Mouse (Mus musculus) MEL (cell line): ENCODE data around the gene Brpf3. TPM values are rescaled to one million over a fixed set of nuclear protein-coding genes. Genes with fewer than 3 reads are reported as not detected.

Source experiments
- DNase-seq: peaks from one replicate; pipeline ENCODE4 v3.0.0; 2011; ENCODE audit warnings: low read depth, low spot score
- H3K27ac ChIP-seq: 2 replicates; pipeline ENCODE4 v1.5.1; 2012; ENCODE audit warnings: low read depth, mild to moderate bottlenecking, control low read depth, low read length, moderate library complexity; ENCODE audit not compliant: control insufficient read depth
- H3K27me3 ChIP-seq, 2 experiments: fragments of 150-350 bp in 1 of 2; sonication (generic) in 1 of 2; 2 replicates each; pipeline ENCODE4 v1.6.1; 2012; ENCODE audit warnings: low read length in 2 of 2, mild to moderate bottlenecking in 2 of 2, improper control_type of control experiment in 1 of 2, moderate library complexity in 1 of 2; ENCODE audit not compliant: insufficient read depth in 2 of 2, control insufficient read depth in 1 of 2
- H3K36me3 ChIP-seq, 2 experiments: 2 replicates each; pipeline ENCODE4 v1.6.1; 2012 to 2014; ENCODE audit warnings: low read length in 2 of 2, improper control_type of control experiment in 1 of 2, inconsistent platforms in 1 of 2, mild to moderate bottlenecking in 1 of 2; ENCODE audit not compliant: insufficient read depth in 2 of 2, control insufficient read depth in 1 of 2
- H3K4me1 ChIP-seq, 2 experiments: fragments of 150-350 bp in 1 of 2; sonication (generic) in 1 of 2; 2 replicates each; pipeline ENCODE4 v1.6.1; 2012; ENCODE audit warnings: low read length in 2 of 2, improper control_type of control experiment in 1 of 2, mild to moderate bottlenecking in 1 of 2; ENCODE audit not compliant: insufficient read depth in 2 of 2, control insufficient read depth in 1 of 2
- H3K4me3 ChIP-seq, 2 experiments: fragments of 150-350 bp in 1 of 2; sonication (generic) in 1 of 2; 2 replicates each; pipeline ENCODE4 v1.5.1; 2012; ENCODE audit warnings: low read depth in 2 of 2, low read length in 2 of 2, mild to moderate bottlenecking in 2 of 2, moderate library complexity in 2 of 2, control low read depth in 1 of 2, improper control_type of control experiment in 1 of 2; ENCODE audit not compliant: control insufficient read depth in 1 of 2, insufficient read depth in 1 of 2
- H3K79me2 ChIP-seq: 2 replicates; pipeline ENCODE4 v1.6.1; 2012; ENCODE audit warnings: mild to moderate bottlenecking, low read length, moderate library complexity; ENCODE audit not compliant: control insufficient read depth, poor library complexity, insufficient read depth
- H3K9ac ChIP-seq: 2 replicates; pipeline ENCODE4 v1.6.1; 2012; ENCODE audit warnings: low read depth, mild to moderate bottlenecking, control low read depth, low read length, moderate library complexity; ENCODE audit not compliant: control insufficient read depth, poor library complexity, severe bottlenecking
- H3K9me3 ChIP-seq: fragments of 150-350 bp; sonication (generic); replicated peaks from 2 replicates; pipeline ENCODE4 v1.6.1; 2012; ENCODE audit warnings: mild to moderate bottlenecking, low read length, improper control_type of control experiment, moderate library complexity; ENCODE audit not compliant: insufficient read depth
- BHLHE40 ChIP-seq: IDR thresholded peaks from 2 replicates; pipeline ENCODE4 v1.6.1; 2012; ENCODE audit warnings: low read depth, mild to moderate bottlenecking, inconsistent platforms, low read length, improper control_type of control experiment, borderline replicate concordance
- CHD2 ChIP-seq: IDR thresholded peaks from 2 replicates; pipeline ENCODE4 v1.6.1; 2011; ENCODE audit warnings: low read length, improper control_type of control experiment
- CTCF ChIP-seq, 3 experiments: IDR thresholded peaks in 2 of 3; conservative IDR thresholded peaks in 1 of 3; 2 replicates each; pipeline ENCODE4 v1.5.1; 2011 to 2012; ENCODE audit warnings: low read length in 3 of 3, low read depth in 2 of 3, mild to moderate bottlenecking in 2 of 3, improper control_type of control experiment in 1 of 3, inconsistent platforms in 1 of 3, mixed read lengths in 1 of 3, moderate library complexity in 1 of 3; ENCODE audit not compliant: control insufficient read depth in 1 of 3, insufficient read depth in 1 of 3, poor library complexity in 1 of 3, severe bottlenecking in 1 of 3
- E2F4 ChIP-seq: IDR thresholded peaks from 2 replicates; pipeline ENCODE4 v1.6.1; 2011; ENCODE audit warnings: low read depth, low read length, improper control_type of control experiment, borderline replicate concordance
- ELF1 ChIP-seq: IDR thresholded peaks from 2 replicates; pipeline ENCODE4 v1.6.1; 2014; ENCODE audit warnings: low read depth, mild to moderate bottlenecking, inconsistent platforms, low read length, improper control_type of control experiment, moderate library complexity
- EP300 ChIP-seq, 2 experiments: IDR thresholded peaks; 2 replicates each; pipeline ENCODE4 v1.6.1; 2011; ENCODE audit warnings: improper control_type of control experiment in 2 of 2, low read length in 2 of 2, low read depth in 1 of 2, mild to moderate bottlenecking in 1 of 2
- GATA1 ChIP-seq: IDR thresholded peaks from 2 replicates; pipeline ENCODE4 v1.6.1; 2011; ENCODE audit warnings: low read depth, low read length, improper control_type of control experiment
- HCFC1 ChIP-seq: IDR thresholded peaks from 2 replicates; pipeline ENCODE4 v1.6.1; 2012; ENCODE audit warnings: low read depth, mild to moderate bottlenecking, inconsistent platforms, low read length, improper control_type of control experiment, moderate library complexity
- JUND ChIP-seq: IDR thresholded peaks from 2 replicates; pipeline ENCODE4 v1.6.1; 2011; ENCODE audit warnings: low read depth, mild to moderate bottlenecking, improper control_type of control experiment, low read length
- KAT2A ChIP-seq: conservative IDR thresholded peaks from 2 replicates; pipeline ENCODE4 v1.6.1; 2012; ENCODE audit warnings: low read depth, low read length, improper control_type of control experiment, inconsistent platforms
- MAFK ChIP-seq: IDR thresholded peaks from 2 replicates; pipeline ENCODE4 v1.6.1; 2011; ENCODE audit warnings: low read depth, mild to moderate bottlenecking, low read length, improper control_type of control experiment, borderline replicate concordance
- MAX ChIP-seq: IDR thresholded peaks from 2 replicates; pipeline ENCODE4 v1.6.1; 2011; ENCODE audit warnings: low read length, improper control_type of control experiment
- MAZ ChIP-seq: IDR thresholded peaks from 2 replicates; pipeline ENCODE4 v1.6.1; 2012; ENCODE audit warnings: low read depth, mild to moderate bottlenecking, inconsistent platforms, low read length, improper control_type of control experiment
- MXI1 ChIP-seq: IDR thresholded peaks from 2 replicates; pipeline ENCODE4 v1.6.1; 2011; ENCODE audit warnings: mild to moderate bottlenecking, low read depth, low read length, improper control_type of control experiment
- MYC ChIP-seq: IDR thresholded peaks from 2 replicates; pipeline ENCODE4 v1.6.1; 2011; ENCODE audit warnings: low read depth, mild to moderate bottlenecking, low read length, improper control_type of control experiment, moderate library complexity
- NRF1 ChIP-seq: IDR thresholded peaks from 2 replicates; pipeline ENCODE4 v1.6.1; 2014; ENCODE audit warnings: low read depth, mild to moderate bottlenecking, inconsistent platforms, low read length, improper control_type of control experiment, moderate library complexity; ENCODE audit not compliant: poor library complexity, insufficient read depth, severe bottlenecking
- POLR2A ChIP-seq, 2 experiments: IDR thresholded peaks; 2 replicates each; pipeline ENCODE4 v1.6.1; 2011 to 2012; ENCODE audit warnings: low read length in 2 of 2, mild to moderate bottlenecking in 2 of 2, control low read depth in 1 of 2, improper control_type of control experiment in 1 of 2, low read depth in 1 of 2, moderate library complexity in 1 of 2; ENCODE audit not compliant: control insufficient read depth in 1 of 2, insufficient read depth in 1 of 2, poor library complexity in 1 of 2
- POLR2AphosphoS2 ChIP-seq: IDR thresholded peaks from 2 replicates; pipeline ENCODE4 v1.6.1; 2011; ENCODE audit warnings: low read length, improper control_type of control experiment
- POLR2AphosphoS5 ChIP-seq: IDR thresholded peaks from 2 replicates; pipeline ENCODE4 v1.6.1; 2012; ENCODE audit warnings: low read depth, borderline replicate concordance, mild to moderate bottlenecking, inconsistent platforms, low read length, moderate library complexity, mixed read lengths
- RAD21 ChIP-seq: IDR thresholded peaks from 2 replicates; pipeline ENCODE4 v1.6.1; 2011; ENCODE audit warnings: mild to moderate bottlenecking, low read depth, low read length, improper control_type of control experiment
- RCOR1 ChIP-seq: IDR thresholded peaks from 2 replicates; pipeline ENCODE4 v1.6.1; 2012; ENCODE audit warnings: low read depth, mild to moderate bottlenecking, inconsistent platforms, low read length, improper control_type of control experiment
- SIN3A ChIP-seq: IDR thresholded peaks from 2 replicates; pipeline ENCODE4 v1.6.1; 2012; ENCODE audit warnings: low read length, improper control_type of control experiment, inconsistent platforms
- SMC3 ChIP-seq: IDR thresholded peaks from 2 replicates; pipeline ENCODE4 v1.6.1; 2011; ENCODE audit warnings: low read depth, low read length, improper control_type of control experiment
- TCF12 ChIP-seq: IDR thresholded peaks from 2 replicates; pipeline ENCODE4 v1.6.1; 2014; ENCODE audit warnings: low read depth, mild to moderate bottlenecking, inconsistent platforms, low read length, improper control_type of control experiment, moderate library complexity
- UBTF ChIP-seq: IDR thresholded peaks from 2 replicates; pipeline ENCODE4 v1.6.1; 2012; ENCODE audit warnings: low read depth, mild to moderate bottlenecking, inconsistent platforms, low read length, improper control_type of control experiment, moderate library complexity, borderline replicate concordance; ENCODE audit not compliant: insufficient read depth
- USF2 ChIP-seq, 2 experiments: IDR thresholded peaks; 2 replicates each; pipeline ENCODE4 v1.6.1; 2011 to 2012; ENCODE audit warnings: improper control_type of control experiment in 2 of 2, low read length in 2 of 2, borderline replicate concordance in 1 of 2, inconsistent platforms in 1 of 2, low read depth in 1 of 2, mild to moderate bottlenecking in 1 of 2; ENCODE audit not compliant: insufficient read depth in 1 of 2
- ZC3H11A ChIP-seq: IDR thresholded peaks from 2 replicates; pipeline ENCODE4 v1.6.1; 2012; ENCODE audit warnings: low read depth, mild to moderate bottlenecking, inconsistent platforms, low read length, improper control_type of control experiment
- ZKSCAN1 ChIP-seq: IDR thresholded peaks from 2 replicates; pipeline ENCODE4 v1.6.1; 2012; ENCODE audit warnings: low read depth, mild to moderate bottlenecking, inconsistent platforms, low read length, improper control_type of control experiment, moderate library complexity
- ZNF384 ChIP-seq: IDR thresholded peaks from 2 replicates; pipeline ENCODE4 v1.6.1; 2012; ENCODE audit warnings: low read depth, mild to moderate bottlenecking, inconsistent platforms, low read length, improper control_type of control experiment
- polyA plus RNA-seq, 2 experiments: library from polyadenylated mRNA; stranded (reverse) in 1 of 2; unstranded in 1 of 2; fragments of >175 nt in 1 of 2; fragments of >200 nt in 1 of 2; gene quantifications; 2 replicates each; pipeline versions ENCODE4 v1.2.1 to v1.2.4; 2012; ENCODE audit warnings: low replicate concordance in 2 of 2, low read depth in 1 of 2; ENCODE audit not compliant: insufficient read length in 2 of 2, insufficient read depth in 1 of 2, missing spikeins in 1 of 2
- total RNA-seq: library from RNA; depleted of rRNA; stranded (reverse); fragments of 300-350 nt; gene quantifications from 2 replicates; pipeline ENCODE4 v1.2.3, GENCODE M21; 2012

Brpf3 gene
- total and polyA plus RNA-seq, 3 experiments, result 1.7 to 23.7 TPM; not detected in 1

GRCm38 (mm10) chr17:28760736-28761312, 40.1 kb upstream of the Brpf3 start:
- no peaks in the 10 kb centered on the region for H3K9me3 ChIP-seq
- H3K4me1 ChIP-seq, result no peaks in the 10 kb centered on the region
- no peak for DNase-seq
- H3K27me3 ChIP-seq, result no peaks in the 10 kb centered on the region
- no peaks in the 10 kb centered on the region for H3K36me3 ChIP-seq
- H3K9ac ChIP-seq, result no peak overlapping the region
- H3K4me3 ChIP-seq, result no peak overlapping the region
- H3K27ac ChIP-seq, result no peak overlapping the region
- H3K79me2 ChIP-seq, result no peaks in the 10 kb centered on the region
- TF ChIP-seq CHD2, result no peak
- no peak for TF ChIP-seq POLR2AphosphoS2
- no peak for TF ChIP-seq ZKSCAN1
- no peak for TF ChIP-seq GATA1
- TF ChIP-seq USF2 (IDR thresholded peaks at IDR 0.05; ENCODE audit: borderline replicate concordance in 1 of 2, insufficient read depth in 1 of 2, low read depth in 1 of 2, low read length in 2 of 2), result no peak
- TF ChIP-seq ZNF384, result no peak
- no peak for TF ChIP-seq RCOR1
- no peak for TF ChIP-seq EP300 (IDR thresholded peaks at IDR 0.05; ENCODE audit: low read depth in 1 of 2, low read length in 2 of 2)
- no peak for TF ChIP-seq CTCF (IDR thresholded peaks at IDR 0.05 in 2 of 3, conservative IDR thresholded peaks at IDR 0.05 in 1 of 3; ENCODE audit: control insufficient read depth in 1 of 3, insufficient read depth in 1 of 3, low read depth in 2 of 3, low read length in 3 of 3, poor library complexity in 1 of 3, severe bottlenecking in 1 of 3)
- TF ChIP-seq POLR2AphosphoS5, result no peak
- no peak for TF ChIP-seq TCF12
- TF ChIP-seq MAX, result no peak
- TF ChIP-seq HCFC1, result no peak
- TF ChIP-seq UBTF, result no peak
- TF ChIP-seq MAFK, result no peak
- no peak for TF ChIP-seq BHLHE40
- no peak for TF ChIP-seq RAD21
- TF ChIP-seq NRF1, result no peak
- TF ChIP-seq MAZ, result no peak

GRCm38 (mm10) chr17:28761871-28762270, 39.0 kb upstream of the Brpf3 start:
- no peaks in the 10 kb centered on the region for H3K79me2 ChIP-seq
- no peak overlapping the region; the same call in 1 of the 2 replicates for H3K9ac ChIP-seq
- no peaks in the 10 kb centered on the region for H3K36me3 ChIP-seq
- H3K27me3 ChIP-seq, result no peaks in the 10 kb centered on the region
- H3K4me3 ChIP-seq, result no peak overlapping the region
- no peaks in the 10 kb centered on the region for H3K9me3 ChIP-seq
- H3K4me1 ChIP-seq, result no peaks in the 10 kb centered on the region
- no peak overlapping the region for H3K27ac ChIP-seq
- DNase-seq, result peak; percentile 81
- TF ChIP-seq POLR2AphosphoS2, result no peak
- TF ChIP-seq SMC3, result peak; percentile 96
- peak; percentile 81 for TF ChIP-seq ZNF384
- 0 out of 2 replicates have a peak, but pooled peaks have one; percentile 59 for TF ChIP-seq JUND
- TF ChIP-seq SIN3A, result peak; percentile 41; the same call in 1 of the 2 replicates
- no peak for TF ChIP-seq MAX
- TF ChIP-seq GATA1, result no peak
- TF ChIP-seq POLR2A (IDR thresholded peaks at IDR 0.05; ENCODE audit: control insufficient read depth in 1 of 2, insufficient read depth in 1 of 2, low read depth in 1 of 2, low read length in 2 of 2, poor library complexity in 1 of 2), result no peak
- no peak for TF ChIP-seq USF2 (IDR thresholded peaks at IDR 0.05; ENCODE audit: borderline replicate concordance in 1 of 2, insufficient read depth in 1 of 2, low read depth in 1 of 2, low read length in 2 of 2)
- no peak for TF ChIP-seq POLR2AphosphoS5
- no peak for TF ChIP-seq MXI1
- TF ChIP-seq ZC3H11A, result peak; percentile 90
- 0 out of 2 replicates have a peak, but pooled peaks have one; percentile 33 for TF ChIP-seq MYC
- peak; percentile 96 for TF ChIP-seq RAD21
- TF ChIP-seq KAT2A, result no peak
- peak; percentile 44; the same call in 1 of the 2 replicates for TF ChIP-seq BHLHE40
- no peak for TF ChIP-seq HCFC1
- no peak for TF ChIP-seq E2F4
- 0 out of 2 replicates have a peak, but pooled peaks have one; percentile 31 for TF ChIP-seq ELF1
- TF ChIP-seq EP300 (IDR thresholded peaks at IDR 0.05; ENCODE audit: low read depth in 1 of 2, low read length in 2 of 2), result no peak
